Mouse (Mus musculus): ENCODE measurements around the gene Enah. TPM values are rescaled to one million over a fixed set of nuclear protein-coding genes. Genes with fewer than 3 reads are reported as not detected.
A peak's percentile ranks its signal among the peaks of the same experiment; 100 is the strongest.

Gene Enah
- polyA plus RNA-seq, 1 experiment from 2014 or later = 12.3 TPM

DNA sequence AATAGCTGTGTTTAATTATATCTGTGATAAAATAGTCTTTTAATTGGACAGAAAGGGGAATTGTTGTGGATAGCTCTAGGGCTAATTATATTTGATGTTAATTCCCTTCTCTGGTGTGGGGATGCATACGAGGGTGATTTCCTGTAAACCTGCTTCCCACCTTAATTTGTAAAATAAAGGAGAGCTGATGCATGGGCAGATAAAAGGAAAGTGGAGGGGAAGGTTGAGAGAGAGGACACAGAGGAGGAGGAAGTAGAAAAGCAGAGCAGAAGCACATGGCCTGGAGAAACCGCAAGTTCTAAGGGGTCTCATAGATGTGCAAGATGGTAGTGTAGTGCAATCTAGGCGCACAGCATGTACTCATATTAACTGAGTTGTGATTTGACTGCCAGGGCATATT lies 71.6 kb downstream of the Enah start:
- no peaks in the 10 kb centered on the region for H3K4me1 ChIP-seq (replicated peaks)
- H3K9me3 ChIP-seq = no peaks in the 10 kb centered on the region
- H3K9ac ChIP-seq = no peak overlapping the region
- H3K4me3 ChIP-seq (replicated peaks) = no peak overlapping the region
- H3K27me3 ChIP-seq (replicated peaks) = no peaks in the 10 kb centered on the region
- 94% methylated on average over 3 of the region's 3 CpGs for WGBS
- no peak for ATAC-seq
- H3K36me3 ChIP-seq = no peaks in the 10 kb centered on the region
- H3K27ac ChIP-seq = no peak overlapping the region
- no peak overlapping the region for H3K4me2 ChIP-seq (replicated peaks)

DNA sequence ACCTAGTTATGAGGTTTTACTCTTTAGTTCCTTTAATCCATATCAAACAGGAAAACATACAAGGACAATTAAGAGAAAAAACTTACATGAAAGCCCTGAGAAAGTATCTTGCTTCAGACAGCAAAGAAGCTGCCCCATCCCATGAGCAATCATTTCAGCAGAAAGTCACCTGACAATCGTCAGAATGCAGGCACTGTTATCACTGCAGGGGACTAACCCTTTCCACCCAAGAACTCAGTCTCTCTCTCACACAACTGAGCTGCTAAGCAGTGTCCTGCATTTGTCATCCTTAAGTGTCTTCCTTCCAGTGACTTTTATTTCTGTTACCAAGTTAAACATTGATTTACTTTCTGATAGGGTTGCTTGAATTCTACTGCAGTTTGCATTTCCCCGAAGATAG lies 82.7 kb downstream of the Enah start:
- no peak overlapping the region for H3K9ac ChIP-seq
- 26% methylated on average over 2 of the region's 2 CpGs for WGBS
- H3K4me3 ChIP-seq (replicated peaks) = no peak overlapping the region
- H3K4me1 ChIP-seq (replicated peaks) = no peaks in the 10 kb centered on the region
- no peaks in the 10 kb centered on the region for H3K9me3 ChIP-seq
- H3K27ac ChIP-seq = no peak overlapping the region
- H3K36me3 ChIP-seq = no peaks in the 10 kb centered on the region
- no peak for ATAC-seq
- no peaks in the 10 kb centered on the region for H3K27me3 ChIP-seq (replicated peaks)
- H3K4me2 ChIP-seq (replicated peaks) = no peak overlapping the region

DNA sequence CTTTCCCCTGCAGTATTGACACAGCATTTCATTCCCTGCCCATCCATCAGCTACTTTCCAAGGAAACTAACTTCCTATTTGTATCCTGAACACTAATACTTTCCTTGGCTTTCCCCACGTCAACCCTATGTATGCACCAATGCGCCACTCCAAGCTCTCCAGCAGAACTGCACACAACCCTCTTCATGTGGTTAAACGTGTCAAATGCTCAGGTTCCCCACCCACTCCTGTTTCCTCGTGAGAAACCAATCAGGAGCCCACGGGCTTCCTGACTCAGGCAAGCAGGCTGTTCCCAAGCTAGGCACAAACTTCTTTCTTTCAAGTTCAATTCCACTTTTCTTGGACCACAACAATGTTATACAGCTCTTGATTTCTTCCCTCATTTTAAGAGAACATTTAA lies 91.4 kb downstream of the Enah start:
- H3K27me3 ChIP-seq (replicated peaks) = no peaks in the 10 kb centered on the region
- 70% methylated on average over 5 of the region's 5 CpGs for WGBS
- H3K27ac ChIP-seq = no peak overlapping the region
- no peaks in the 10 kb centered on the region for H3K4me1 ChIP-seq (replicated peaks)
- peaks cover 2% of the 10 kb centered on the region; the same call in 1 of the 2 replicates for H3K36me3 ChIP-seq
- H3K9ac ChIP-seq = no peak overlapping the region
- no peak for ATAC-seq
- H3K9me3 ChIP-seq = no peaks in the 10 kb centered on the region
- no peak overlapping the region for H3K4me2 ChIP-seq (replicated peaks)
- no peak overlapping the region for H3K4me3 ChIP-seq (replicated peaks)

DNA sequence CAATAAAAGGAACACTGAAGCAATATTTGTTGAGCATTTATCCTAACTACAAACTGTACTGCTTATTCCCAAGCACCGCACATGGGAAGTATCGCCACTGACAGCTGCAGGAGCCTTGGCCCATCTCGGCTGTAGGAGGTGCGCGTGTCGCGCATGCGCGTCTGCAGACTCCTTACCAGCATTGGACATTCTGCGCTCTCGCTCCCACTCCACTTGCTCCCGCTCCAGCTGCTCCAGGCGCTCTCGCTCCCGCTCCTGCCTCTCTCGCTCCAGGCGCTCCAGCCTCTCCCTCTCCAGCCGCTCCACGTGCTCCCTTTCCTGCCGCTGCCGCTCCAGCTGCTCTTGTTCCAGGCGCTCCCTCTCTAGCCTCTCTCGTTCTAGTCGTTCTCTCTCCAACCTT lies 96.4 kb downstream of the Enah start:
- 80% methylated on average over 24 of the region's 24 CpGs for WGBS
- Histone ChIP-seq H3K27me3 (replicated peaks) (no peaks in the 10 kb centered on the region), H3K4me1 (replicated peaks) (no peaks in the 10 kb centered on the region), H3K36me3 (peaks cover 4% of the 10 kb centered on the region; the same call in 1 of the 2 replicates), H3K4me3 (replicated peaks) (no peak overlapping the region), H3K9ac (no peak overlapping the region), H3K27ac (no peak overlapping the region), H3K9me3 (no peaks in the 10 kb centered on the region), H3K4me2 (replicated peaks) (0 out of 2 replicates have a peak overlapping the region, but pooled peaks have one; percentile 9)
- ATAC-seq = peak; percentile 62

DNA sequence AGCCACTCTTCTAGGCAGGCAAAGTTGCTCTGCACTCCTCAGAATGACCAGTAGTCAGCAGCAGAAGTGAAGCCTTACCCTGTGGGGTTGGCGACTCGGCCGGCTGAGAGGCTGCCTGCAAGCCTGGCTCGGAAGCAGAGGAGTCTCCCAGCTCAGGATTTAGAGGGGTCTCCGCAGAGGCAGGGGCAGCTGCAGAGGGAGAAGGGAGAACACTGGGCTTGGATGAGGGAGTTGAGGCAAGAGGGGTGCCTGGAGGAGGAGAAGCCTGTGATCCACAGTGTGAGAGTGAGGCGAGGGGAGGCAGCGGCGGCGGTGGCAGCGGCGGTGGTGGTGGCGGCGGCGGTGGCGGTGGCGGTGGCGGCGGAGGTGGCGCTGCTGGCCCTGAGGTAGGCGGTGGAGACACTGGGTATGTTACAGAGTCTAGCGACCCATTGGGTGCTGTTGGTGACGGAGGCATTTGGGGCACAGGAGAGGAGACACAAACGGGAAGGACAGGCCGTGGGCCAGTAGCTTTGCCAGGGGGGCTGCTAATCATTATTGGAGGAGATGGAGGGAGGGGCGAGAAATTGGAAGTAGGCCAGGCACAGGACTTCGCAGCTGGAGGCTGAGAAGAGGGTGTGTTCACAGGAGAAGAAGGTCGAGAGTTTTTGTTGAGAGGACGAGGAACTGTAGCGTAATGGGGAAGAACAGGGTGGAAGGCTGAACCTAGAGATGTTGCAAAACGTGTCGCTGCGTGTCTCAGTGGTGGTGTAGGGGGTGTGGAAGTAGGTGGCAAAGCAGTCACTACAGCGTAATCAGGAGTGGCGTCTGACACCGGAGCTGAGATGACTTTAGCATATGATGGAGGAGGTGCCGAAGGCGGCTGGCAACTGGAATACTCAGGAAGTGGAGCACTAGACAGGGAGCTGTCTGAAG lies 98.0 kb downstream of the Enah start:
- no peaks in the 10 kb centered on the region for H3K4me1 ChIP-seq (replicated peaks)
- H3K27me3 ChIP-seq (replicated peaks) = no peaks in the 10 kb centered on the region
- no peak overlapping the region for H3K27ac ChIP-seq
- peak overlapping the region; percentile 9; the same call in 1 of the 2 replicates for H3K4me2 ChIP-seq (replicated peaks)
- no peaks in the 10 kb centered on the region for H3K9me3 ChIP-seq
- no peak overlapping the region for H3K9ac ChIP-seq
- no peak overlapping the region for H3K4me3 ChIP-seq (replicated peaks)
- H3K36me3 ChIP-seq = peaks cover 7% of the 10 kb centered on the region; the same call in 1 of the 2 replicates
- WGBS = 73% methylated on average over 37 of the region's 37 CpGs
- ATAC-seq = no peak

DNA sequence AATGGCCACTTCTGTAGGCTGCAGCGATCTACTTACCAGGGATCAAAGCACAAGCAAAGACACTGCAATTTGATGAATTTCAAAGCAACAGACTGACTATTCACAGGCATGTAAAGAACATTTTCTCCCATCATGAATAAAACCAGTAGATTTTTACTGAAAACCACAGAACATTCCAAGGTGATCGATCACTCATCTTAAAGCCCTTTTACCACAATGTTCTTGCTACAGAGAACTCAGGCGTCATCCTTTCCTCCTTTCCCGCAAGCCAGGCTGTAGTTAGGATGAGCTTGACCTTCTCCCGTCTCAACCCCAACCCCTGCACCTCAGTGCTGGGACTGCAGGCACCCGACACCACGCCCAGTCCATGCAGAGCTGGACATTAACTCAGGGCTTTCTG lies 107.9 kb downstream of the Enah start:
- Histone ChIP-seq H3K36me3 (peaks cover 5% of the 10 kb centered on the region), H3K27me3 (replicated peaks) (no peaks in the 10 kb centered on the region), H3K9ac (no peak overlapping the region), H3K4me3 (replicated peaks) (no peak overlapping the region), H3K27ac (no peak overlapping the region), H3K9me3 (no peaks in the 10 kb centered on the region), H3K4me1 (replicated peaks) (no peaks in the 10 kb centered on the region), H3K4me2 (replicated peaks) (no peak overlapping the region)
- 90% methylated on average over 7 of the region's 7 CpGs for WGBS
- ATAC-seq = no peak

DNA sequence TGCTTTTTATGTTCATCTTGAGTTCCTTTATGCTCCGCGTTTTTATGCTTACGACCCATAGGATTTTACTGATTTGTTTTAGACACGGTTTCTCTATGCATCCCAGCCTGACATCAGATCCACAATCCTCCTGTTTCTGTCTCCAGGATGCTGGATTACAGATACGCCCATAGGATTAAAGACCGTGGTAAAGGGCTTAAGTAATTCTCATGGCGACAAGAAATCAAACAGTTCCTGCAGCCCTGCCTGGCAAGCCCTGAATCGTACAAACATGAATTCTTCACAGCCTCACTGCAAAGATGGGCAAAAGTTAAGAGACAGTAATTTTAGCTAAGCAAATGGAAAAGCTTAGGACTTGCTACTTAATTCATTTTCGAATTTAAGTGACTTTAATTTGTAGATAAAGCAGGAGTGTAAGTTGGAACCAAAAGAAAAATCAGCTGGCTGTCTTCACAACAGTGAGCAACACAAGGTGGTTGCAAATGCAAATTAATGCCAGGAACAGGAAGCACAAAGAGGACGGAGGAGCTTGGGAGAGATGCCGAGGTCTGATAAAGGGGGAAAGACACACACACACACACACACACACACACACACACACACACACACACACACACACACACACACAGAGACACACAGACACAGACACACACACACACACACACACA lies 118.0 kb downstream of the Enah start:
- ATAC-seq = no peak
- H3K27ac ChIP-seq = no peak overlapping the region
- 73% methylated on average over 11 of the region's 11 CpGs for WGBS

DNA sequence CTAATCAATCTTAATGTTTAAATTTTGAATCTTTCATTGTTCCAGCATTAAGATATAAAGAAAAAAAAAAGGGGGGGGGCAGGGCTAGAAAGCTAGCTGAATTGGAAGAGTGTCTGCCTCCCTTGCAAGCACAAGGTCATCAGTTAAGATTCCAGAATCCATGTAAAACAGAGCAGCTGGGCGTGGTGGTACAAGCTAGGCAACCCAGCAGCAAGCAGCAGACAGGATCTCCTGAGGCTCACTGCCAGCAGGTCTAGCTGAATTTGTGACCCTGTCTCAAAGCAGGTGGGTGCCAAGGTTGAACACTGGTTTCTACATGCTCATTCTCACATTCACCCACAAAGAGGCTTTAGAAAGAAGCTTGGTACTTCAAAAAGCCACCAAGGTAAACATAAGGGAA lies 118.9 kb downstream of the Enah start:
- no peak overlapping the region for H3K4me3 ChIP-seq (replicated peaks)
- no peaks in the 10 kb centered on the region for H3K36me3 ChIP-seq
- H3K27ac ChIP-seq = no peak overlapping the region
- no peaks in the 10 kb centered on the region for H3K27me3 ChIP-seq (replicated peaks)
- H3K4me1 ChIP-seq (replicated peaks) = no peaks in the 10 kb centered on the region
- no peak for ATAC-seq
- 71% methylated on average over 1 of the region's 1 CpGs for WGBS
- no peak overlapping the region for H3K9ac ChIP-seq
- no peak overlapping the region for H3K4me2 ChIP-seq (replicated peaks)
- no peaks in the 10 kb centered on the region for H3K9me3 ChIP-seq

More for the DNA sequence above, 118.0 kb downstream of the Enah start:
- Histone ChIP-seq H3K4me3 (replicated peaks) (no peak overlapping the region), H3K4me1 (replicated peaks) (no peaks in the 10 kb centered on the region), H3K36me3 (peaks cover under 1% of the 10 kb centered on the region; the same call in 1 of the 2 replicates), H3K9me3 (no peaks in the 10 kb centered on the region), H3K27me3 (replicated peaks) (no peaks in the 10 kb centered on the region), H3K9ac (no peak overlapping the region), H3K4me2 (replicated peaks) (no peak overlapping the region)

DNA sequence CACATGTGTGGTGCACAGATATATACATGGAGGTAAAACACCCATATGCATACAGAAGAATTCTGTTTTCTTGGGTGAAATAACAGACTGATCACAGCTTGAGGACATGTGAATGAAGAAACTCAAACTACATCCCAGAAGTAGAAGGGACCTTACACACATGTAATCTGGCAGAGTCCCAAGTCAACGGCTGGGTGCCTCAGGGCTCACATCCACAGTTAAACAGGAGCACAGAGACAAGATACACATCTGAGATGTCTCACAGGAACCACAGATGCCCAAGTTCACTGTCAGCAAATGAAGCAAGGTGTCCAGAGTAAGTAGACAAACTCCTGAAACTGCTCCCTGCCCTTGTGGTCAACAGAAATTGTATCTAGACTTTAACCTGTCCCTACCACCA lies 120.8 kb downstream of the Enah start:
- Histone ChIP-seq H3K4me2 (replicated peaks) (no peak overlapping the region), H3K9ac (no peak overlapping the region), H3K4me1 (replicated peaks) (no peaks in the 10 kb centered on the region), H3K27me3 (replicated peaks) (no peaks in the 10 kb centered on the region), H3K27ac (no peak overlapping the region), H3K36me3 (no peaks in the 10 kb centered on the region), H3K9me3 (no peaks in the 10 kb centered on the region), H3K4me3 (replicated peaks) (no peak overlapping the region)
- no peak for ATAC-seq
- WGBS = 63% methylated on average over 1 of the region's 1 CpGs

DNA sequence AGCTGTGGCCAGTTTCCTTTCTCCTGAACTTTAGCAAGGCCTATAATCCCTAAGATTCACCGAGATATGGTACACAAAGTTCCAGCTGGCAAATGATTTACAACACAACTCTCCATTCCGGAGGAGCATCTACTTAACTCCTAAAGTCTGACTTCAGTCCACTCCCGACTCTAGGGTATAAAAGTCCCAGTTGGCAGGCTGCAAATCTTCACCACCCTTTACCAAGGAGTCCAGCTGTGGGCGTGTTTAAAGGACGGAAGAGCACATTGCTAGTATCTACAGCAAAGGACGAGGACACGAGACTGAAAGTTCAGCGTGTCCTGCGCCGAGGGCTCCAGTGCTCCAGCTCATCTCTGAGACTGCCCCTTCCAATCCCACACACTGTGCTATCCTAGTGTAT lies 122.8 kb downstream of the Enah start:
- Histone ChIP-seq H3K9me3 (no peaks in the 10 kb centered on the region), H3K4me3 (replicated peaks) (no peak overlapping the region), H3K4me1 (replicated peaks) (no peaks in the 10 kb centered on the region), H3K36me3 (no peaks in the 10 kb centered on the region), H3K9ac (no peak overlapping the region), H3K27ac (no peak overlapping the region), H3K27me3 (replicated peaks) (no peaks in the 10 kb centered on the region), H3K4me2 (replicated peaks) (no peak overlapping the region)
- ATAC-seq = no peak
- WGBS = 69% methylated on average over 10 of the region's 10 CpGs

DNA sequence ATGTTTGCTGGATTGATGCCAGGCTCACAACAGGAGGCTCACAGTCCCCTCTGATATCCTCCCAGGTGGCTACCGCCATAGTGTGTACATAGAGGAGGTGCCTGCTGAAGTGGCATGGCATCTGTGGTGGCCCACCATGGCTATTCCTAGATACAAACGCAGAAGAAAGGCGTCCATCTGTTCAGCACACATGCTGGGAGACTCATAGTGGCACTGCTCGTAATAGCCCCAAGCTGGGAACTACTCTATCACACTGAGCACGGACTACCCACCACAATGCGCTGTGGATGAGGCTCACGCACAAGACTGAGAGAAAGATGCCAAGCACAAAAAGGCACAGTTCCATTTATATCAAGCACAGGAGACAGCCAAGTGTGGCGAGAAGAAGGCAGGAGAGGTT lies 126.1 kb downstream of the Enah start:
- no peaks in the 10 kb centered on the region for H3K36me3 ChIP-seq
- H3K27ac ChIP-seq = no peak overlapping the region
- H3K9ac ChIP-seq = no peak overlapping the region
- no peak overlapping the region for H3K4me2 ChIP-seq (replicated peaks)
- WGBS = 78% methylated on average over 8 of the region's 8 CpGs
- no peaks in the 10 kb centered on the region for H3K9me3 ChIP-seq
- H3K27me3 ChIP-seq (replicated peaks) = no peaks in the 10 kb centered on the region
- 0 out of 2 replicates have a peak, but pooled peaks cover 3% of the 10 kb centered on the region for H3K4me1 ChIP-seq (replicated peaks)
- ATAC-seq = no peak
- H3K4me3 ChIP-seq (replicated peaks) = no peak overlapping the region

DNA sequence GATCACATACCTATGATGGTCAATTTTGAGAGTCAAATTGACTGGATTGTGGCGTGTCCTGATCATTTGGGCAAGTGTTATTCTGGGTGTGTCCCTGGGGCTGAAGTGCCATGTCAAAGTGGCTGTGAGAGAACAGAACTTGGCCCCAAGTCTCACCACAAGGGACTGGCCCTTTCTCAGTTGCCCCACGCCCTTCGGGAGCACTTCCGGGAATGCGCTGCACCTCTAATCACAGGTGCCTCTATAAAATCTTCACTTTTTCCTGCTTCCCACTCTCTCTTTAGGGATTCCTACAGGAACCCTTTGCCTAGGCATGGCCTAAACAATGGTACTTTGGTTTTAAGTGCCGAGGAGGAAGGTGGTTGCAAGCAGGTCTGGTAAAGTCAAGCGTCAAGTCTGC lies 130.1 kb downstream of the Enah start:
- 87% methylated on average over 7 of the region's 7 CpGs for WGBS
- H3K4me2 ChIP-seq (replicated peaks) = no peak overlapping the region
- no peaks in the 10 kb centered on the region for H3K27me3 ChIP-seq (replicated peaks)
- no peak overlapping the region for H3K4me3 ChIP-seq (replicated peaks)
- no peaks in the 10 kb centered on the region for H3K9me3 ChIP-seq
- H3K4me1 ChIP-seq (replicated peaks) = 0 out of 2 replicates have a peak, but pooled peaks cover 3% of the 10 kb centered on the region
- no peak for ATAC-seq
- no peaks in the 10 kb centered on the region for H3K36me3 ChIP-seq
- no peak overlapping the region for H3K9ac ChIP-seq
- no peak overlapping the region for H3K27ac ChIP-seq
